Comparison of ENCODE assay signal across 7 mouse cellular contexts in the genomic region with DNA sequence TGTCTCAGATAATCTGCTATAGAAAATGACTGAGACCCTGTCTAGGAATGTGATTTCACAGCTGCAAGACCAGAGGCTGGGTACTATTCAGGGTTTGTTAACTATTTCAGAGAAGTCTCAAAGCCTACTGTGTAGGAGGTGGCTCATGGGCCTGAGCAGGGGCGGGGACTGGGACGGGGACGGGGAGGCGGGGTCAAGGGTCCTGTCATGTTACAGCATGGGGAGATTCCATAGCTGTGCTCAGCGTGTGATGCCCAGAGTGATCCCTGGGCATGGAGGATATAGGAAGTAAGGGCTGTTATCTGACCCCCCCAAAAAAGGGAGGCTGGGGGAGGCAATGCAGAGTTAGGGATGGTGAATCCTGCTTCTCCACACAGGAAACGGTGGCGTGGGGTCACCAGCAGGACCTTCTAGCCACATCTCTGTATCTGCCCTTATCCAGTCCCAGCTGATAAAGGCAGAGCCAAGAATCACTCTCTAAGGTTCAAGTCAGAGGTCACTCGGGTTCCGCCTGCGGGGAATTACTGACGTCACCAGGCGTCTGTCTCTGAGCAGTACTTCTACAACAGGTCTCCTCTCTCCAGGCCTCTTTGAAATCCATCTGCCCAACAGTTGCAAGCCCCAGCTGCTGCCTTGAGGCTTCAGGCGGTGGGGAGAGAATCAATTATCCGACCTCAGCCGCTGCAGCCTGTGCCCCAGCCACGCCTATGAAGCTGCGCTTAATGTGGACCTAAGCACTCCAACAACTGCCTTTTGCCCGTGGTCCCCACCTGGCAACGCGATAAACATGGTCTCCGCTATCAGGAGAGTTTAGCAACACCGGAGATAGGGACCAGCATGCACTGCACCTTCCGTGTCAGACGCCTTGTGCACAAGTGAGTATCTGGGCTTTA. TPM values are rescaled to one million over a fixed set of nuclear protein-coding genes. Genes with fewer than 3 reads are reported as not detected.
DNase-seq lines count a peak whose midpoint lies in the region; ATAC-seq lines count a peak whose summit lies in the region.

No protein-coding gene starts in this region.

- 19% methylated on average over 24 of the region's 24 CpGs for WGBS in intestine, embryonic 14.5 days
- 32% methylated on average over 24 of the region's 24 CpGs for WGBS in liver, embryonic 15.5 days (ENCODE audit: insufficient replicate concordance)
- WGBS in stomach, embryonic 15.5 days: 17% methylated on average over 24 of the region's 24 CpGs

- no peak overlapping the region for H3K9ac ChIP-seq in intestine, embryonic 14.5 days (ENCODE audit: low read length)
- 0 out of 2 replicates have a peak overlapping the region, but pooled peaks have one; percentile 6 for H3K9ac ChIP-seq in liver, embryonic 15.5 days
- H3K9ac ChIP-seq in stomach, embryonic 15.5 days: no peak overlapping the region

- H3K4me3 ChIP-seq in intestine, embryonic 14.5 days (ENCODE audit: low read depth, low read length): no peak overlapping the region
- peak overlapping the region; percentile 15; the same call in 1 of the 2 replicates for H3K4me3 ChIP-seq in liver, embryonic 15.5 days (replicated peaks)
- H3K4me3 ChIP-seq in stomach, embryonic 15.5 days (replicated peaks): peak overlapping the region; percentile 1; the same call in 1 of the 2 replicates

- peaks cover 21% of the 10 kb centered on the region; the same call in 1 of the 2 replicates for H3K4me1 ChIP-seq in intestine, embryonic 14.5 days (replicated peaks; ENCODE audit: control insufficient read depth, insufficient read depth, low read length)
- peaks cover 51% of the 10 kb centered on the region for H3K4me1 ChIP-seq in liver, embryonic 15.5 days (replicated peaks)
- H3K4me1 ChIP-seq in stomach, embryonic 15.5 days: peaks cover 27% of the 10 kb centered on the region

- peak; percentile 57 for ATAC-seq in intestine, embryonic 14.5 days (replicated peaks; ENCODE audit: low FRiP score, low TSS enrichment, low read depth)
- no peak for ATAC-seq in liver, embryonic 15.5 days (ENCODE audit: insufficient read depth)
- ATAC-seq in stomach, embryonic 15.5 days (ENCODE audit: insufficient read depth, low FRiP score, low read depth): peak; percentile 65

- peak overlapping the region; percentile 18 for H3K4me2 ChIP-seq in intestine, embryonic 14.5 days (ENCODE audit: low read length)
- H3K4me2 ChIP-seq in liver, embryonic 15.5 days: peak overlapping the region; percentile 57
- H3K4me2 ChIP-seq in stomach, embryonic 15.5 days: peak overlapping the region; percentile 37

- H3K9me3 ChIP-seq in intestine, embryonic 14.5 days (ENCODE audit: control insufficient read depth, low read length): no peaks in the 10 kb centered on the region
- no peaks in the 10 kb centered on the region for H3K9me3 ChIP-seq in liver, embryonic 15.5 days (replicated peaks)
- H3K9me3 ChIP-seq in stomach, embryonic 15.5 days: no peaks in the 10 kb centered on the region

- no peaks in the 10 kb centered on the region for H3K36me3 ChIP-seq in intestine, embryonic 14.5 days (ENCODE audit: control insufficient read depth, insufficient read depth, low read length)
- H3K36me3 ChIP-seq in liver, embryonic 15.5 days (replicated peaks): no peaks in the 10 kb centered on the region
- no peaks in the 10 kb centered on the region for H3K36me3 ChIP-seq in stomach, embryonic 15.5 days

- peak overlapping the region; percentile 4; the same call in 1 of the 2 replicates for H3K27ac ChIP-seq in intestine, embryonic 14.5 days (ENCODE audit: low read depth)
- peak overlapping the region; percentile 55 for H3K27ac ChIP-seq in liver, embryonic 15.5 days (replicated peaks)
- H3K27ac ChIP-seq in stomach, embryonic 15.5 days: peak overlapping the region; percentile 63

- DNase-seq in MN1 (ENCODE audit: low spot score): peak; percentile 80
- peak; percentile 77 for DNase-seq in embryo, embryonic 10 days (ENCODE audit: low spot score)
- DNase-seq in intestine, embryonic 14.5 days (ENCODE audit: low spot score): peak; percentile 81
- no peak for DNase-seq in left cerebral cortex, adult 9 months (ENCODE audit: low spot score in 2 of 2)
- DNase-seq in left cerebral cortex, adult 11 months (ENCODE audit: low spot score): no peak

- no peaks in the 10 kb centered on the region for H3K27me3 ChIP-seq in intestine, embryonic 14.5 days (replicated peaks; ENCODE audit: control insufficient read depth, insufficient read depth, low read length)
- H3K27me3 ChIP-seq in liver, embryonic 15.5 days: no peaks in the 10 kb centered on the region
- no peaks in the 10 kb centered on the region for H3K27me3 ChIP-seq in stomach, embryonic 15.5 days (replicated peaks)

RNA-seq across cellular contexts. Expression of a gene that starts 33.9 kb away (rescaled TPM):
- 20.9 and 24.6 TPM in 2 replicates for polyA plus RNA-seq in intestine, embryonic 14.5 days (2014; fragmentation: Nextera tagmentation; extraction: Ambion mirVana)
- polyA plus RNA-seq in liver, embryonic 15.5 days (2015; fragmentation: Nextera tagmentation; extraction: Ambion mirVana): 11.3 and 11.9 TPM in 2 replicates
- polyA plus RNA-seq in stomach, embryonic 15.5 days (2015; fragmentation: Nextera tagmentation; extraction: Ambion mirVana): 22.4 and 25.7 TPM in 2 replicates

Comparison
In these comparisons a context has a peak if more than half of its experiments do, and no peak if none do; other contexts are left out.
1. DNase-seq: peak in MN1 (single experiment), embryo, embryonic 10 days (single experiment) and intestine, embryonic 14.5 days (single experiment); none in left cerebral cortex, adult 9 months (0 of 2) and left cerebral cortex, adult 11 months (single experiment).
2. H3K27ac ChIP-seq: peak in every context shown above with its lines; median percentile 63 in stomach, embryonic 15.5 days; 55 in liver, embryonic 15.5 days; 4 in intestine, embryonic 14.5 days.
3. Peak in every context shown above with its lines, with median percentiles within 50 percentile points of each other: H3K4me2 ChIP-seq.